8 mouse cellular contexts compared by ENCODE assay signal in the genomic region with DNA sequence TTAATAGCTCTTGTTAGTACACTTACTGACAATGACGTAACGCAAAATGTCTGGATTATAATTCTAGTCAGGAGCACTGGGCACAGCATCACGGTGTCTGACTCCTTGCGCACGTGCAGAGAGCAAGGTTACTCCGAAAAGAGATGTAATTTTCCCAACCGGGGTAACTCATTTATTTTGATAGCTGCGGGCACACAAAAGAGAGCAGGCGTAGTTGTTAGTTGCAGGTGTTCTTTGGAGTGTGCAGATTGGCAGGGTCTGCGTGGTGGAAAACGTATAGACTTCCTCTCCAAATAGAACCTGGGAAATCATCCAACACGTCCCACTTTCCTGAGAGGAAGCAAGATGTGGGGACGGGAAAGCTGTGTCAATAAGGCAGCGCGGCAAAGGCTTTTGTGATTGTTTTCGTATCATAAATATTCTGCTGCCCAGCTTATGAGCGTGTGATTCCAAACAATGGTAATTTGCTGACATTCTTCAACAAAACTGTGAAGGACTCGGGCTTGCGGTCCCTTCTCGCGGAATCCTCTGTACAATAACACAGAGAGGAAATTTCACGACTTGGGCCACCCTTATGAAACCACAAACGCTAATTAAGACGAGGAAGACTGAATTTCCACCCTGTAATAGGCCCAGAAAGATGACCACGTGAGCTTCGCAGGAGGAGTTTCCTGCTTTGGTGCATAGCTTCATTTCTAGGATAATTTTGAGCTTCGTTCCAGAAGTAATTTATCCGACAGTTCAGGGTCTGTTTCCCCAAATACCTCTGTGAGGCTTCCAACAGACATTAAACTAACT.
DNase-seq lines count a peak whose midpoint lies in the region; ATAC-seq and TF ChIP-seq lines count a peak whose summit lies in the region.

No protein-coding gene starts in this region.

- H3K9ac ChIP-seq in forebrain, embryonic 16.5 days (replicated peaks; ENCODE audit: low read depth, low read length): 0 out of 2 replicates have a peak overlapping the region, but pooled peaks have one; percentile 11
- H3K9ac ChIP-seq in hindbrain, embryonic 16.5 days (ENCODE audit: low read depth, low read length): peak overlapping the region; percentile 23; the same call in 1 of the 2 replicates

- peak overlapping the region; percentile 80 for H3K27ac ChIP-seq in kidney, adult 2 months (ENCODE audit: insufficient read depth, low read depth, low read length)
- peak overlapping the region; percentile 2 for H3K27ac ChIP-seq in forebrain, embryonic 16.5 days (ENCODE audit: low read length)
- H3K27ac ChIP-seq in hindbrain, embryonic 16.5 days (ENCODE audit: low read depth, low read length): peak overlapping the region; percentile 67

- no peaks in the 10 kb centered on the region for H3K36me3 ChIP-seq in kidney, adult 2 months (ENCODE audit: control insufficient read depth, insufficient read depth, low read length)
- no peaks in the 10 kb centered on the region for H3K36me3 ChIP-seq in forebrain, embryonic 16.5 days (ENCODE audit: control insufficient read depth, insufficient read depth)
- H3K36me3 ChIP-seq in hindbrain, embryonic 16.5 days (ENCODE audit: control insufficient read depth, insufficient read depth, low read length): no peaks in the 10 kb centered on the region

- TF ChIP-seq CTCF in kidney, adult 2 months (conservative IDR thresholded peaks at IDR 0.05; ENCODE audit: insufficient read depth, insufficient read length, low read depth, low read length): no peak

- no peaks in the 10 kb centered on the region for H3K9me3 ChIP-seq in forebrain, embryonic 16.5 days (ENCODE audit: control insufficient read depth, low read length)
- no peaks in the 10 kb centered on the region for H3K9me3 ChIP-seq in hindbrain, embryonic 16.5 days (ENCODE audit: control insufficient read depth, low read length)

- no peak for TF ChIP-seq POLR2A in kidney, adult 2 months (IDR thresholded peaks at IDR 0.05; ENCODE audit: low read depth, low read length)

- H3K27me3 ChIP-seq in kidney, adult 2 months (replicated peaks; ENCODE audit: control insufficient read depth, insufficient read depth, low read length): no peaks in the 10 kb centered on the region
- no peaks in the 10 kb centered on the region for H3K27me3 ChIP-seq in forebrain, embryonic 16.5 days (replicated peaks; ENCODE audit: control insufficient read depth, insufficient read depth, low read length)
- no peaks in the 10 kb centered on the region for H3K27me3 ChIP-seq in hindbrain, embryonic 16.5 days (replicated peaks; ENCODE audit: control insufficient read depth, insufficient read depth, low read length)

- peak; percentile 76 for ATAC-seq in forebrain, embryonic 16.5 days
- ATAC-seq in hindbrain, embryonic 16.5 days: peak; percentile 75

- 0 out of 2 replicates have a peak, but pooled peaks cover 3% of the 10 kb centered on the region for H3K4me1 ChIP-seq in kidney, adult 2 months (ENCODE audit: control insufficient read depth, insufficient read depth, low read length)
- peaks cover 10% of the 10 kb centered on the region for H3K4me1 ChIP-seq in forebrain, embryonic 16.5 days (replicated peaks; ENCODE audit: control insufficient read depth, insufficient read depth, low read length)
- H3K4me1 ChIP-seq in hindbrain, embryonic 16.5 days (ENCODE audit: control insufficient read depth, insufficient read depth, low read depth, low read length): peaks cover 3% of the 10 kb centered on the region; the same call in 1 of the 2 replicates

- H3K4me2 ChIP-seq in forebrain, embryonic 16.5 days (ENCODE audit: low read length): peak overlapping the region; percentile 43
- H3K4me2 ChIP-seq in hindbrain, embryonic 16.5 days (ENCODE audit: low read length): peak overlapping the region; percentile 48

- peak; percentile 54 for DNase-seq in kidney, adult 2 months
- no peak for DNase-seq in kidney, adult 8-10 months
- DNase-seq in left cerebral cortex, postnatal 25 days (ENCODE audit: low spot score in 2 of 2): peak; percentile 70 to 92
- peak; percentile 74 to 77 for DNase-seq in right cerebral cortex, adult 2 months (ENCODE audit: low spot score in 2 of 2)
- DNase-seq in ovary, adult 18-20 months (ENCODE audit: low spot score): no peak
- no peak for DNase-seq in thymus, postnatal 10 days (ENCODE audit: low spot score in 2 of 2)

- H3K4me3 ChIP-seq in kidney, adult 2 months (ENCODE audit: insufficient read depth, low read depth, low read length): no peak overlapping the region
- H3K4me3 ChIP-seq in forebrain, embryonic 16.5 days (replicated peaks; ENCODE audit: low read length): peak overlapping the region; percentile 25
- peak overlapping the region; percentile 10; the same call in 1 of the 2 replicates for H3K4me3 ChIP-seq in hindbrain, embryonic 16.5 days (ENCODE audit: low read length)

- intact Hi-C loops in left cerebral cortex, postnatal 25 days (cut with DNase I): loop anchor here (2.0 to 5.0 kb wide), 6 partner anchors 61 to 679 kb away; a partner anchor contains a TSS

- WGBS in kidney, adult 2 months: 15% methylated on average over 28 of the region's 28 CpGs
- WGBS in forebrain, embryonic 16.5 days: 38% methylated on average over 28 of the region's 28 CpGs
- 39% methylated on average over 28 of the region's 28 CpGs for WGBS in hindbrain, embryonic 16.5 days

Comparison
In these comparisons a context has a peak if more than half of its experiments do, and no peak if none do; other contexts are left out.
1. DNase-seq: peak in kidney, adult 2 months (single experiment), left cerebral cortex, postnatal 25 days (2 of 2) and right cerebral cortex, adult 2 months (2 of 2); none in kidney, adult 8-10 months (0 of 2), ovary, adult 18-20 months (single experiment) and thymus, postnatal 10 days (0 of 2).
2. H3K27ac ChIP-seq: peak in every context shown above with its lines; median percentile 80 in kidney, adult 2 months; 67 in hindbrain, embryonic 16.5 days; 2 in forebrain, embryonic 16.5 days.